Mouse (Mus musculus): ENCODE results near the gene Resp18.

Gene Resp18

DNA sequence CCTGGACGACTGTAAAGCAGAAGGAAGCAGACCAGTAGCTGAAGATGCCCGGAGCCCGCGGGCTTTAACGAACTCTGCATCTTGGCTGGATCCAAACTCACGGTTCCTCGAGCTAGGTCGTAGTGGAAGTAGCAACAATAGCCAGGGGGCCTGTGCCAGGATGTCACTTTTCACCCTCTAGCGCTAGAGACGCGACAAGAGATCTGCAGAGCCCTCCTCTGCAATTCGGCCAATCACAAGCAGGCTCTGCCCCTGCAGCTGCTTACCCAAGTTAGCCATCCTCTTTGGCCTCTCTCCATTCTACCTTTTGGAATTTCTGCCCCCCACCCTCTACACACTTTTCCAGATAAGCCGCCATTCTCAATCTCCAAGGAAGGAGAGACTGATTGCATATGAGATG is at the start of gene Resp18:
Resp18 (minus strand) TSS at position 188 of the 400 bp plus-strand sequence.
- DNase-seq = no peak

DNA sequence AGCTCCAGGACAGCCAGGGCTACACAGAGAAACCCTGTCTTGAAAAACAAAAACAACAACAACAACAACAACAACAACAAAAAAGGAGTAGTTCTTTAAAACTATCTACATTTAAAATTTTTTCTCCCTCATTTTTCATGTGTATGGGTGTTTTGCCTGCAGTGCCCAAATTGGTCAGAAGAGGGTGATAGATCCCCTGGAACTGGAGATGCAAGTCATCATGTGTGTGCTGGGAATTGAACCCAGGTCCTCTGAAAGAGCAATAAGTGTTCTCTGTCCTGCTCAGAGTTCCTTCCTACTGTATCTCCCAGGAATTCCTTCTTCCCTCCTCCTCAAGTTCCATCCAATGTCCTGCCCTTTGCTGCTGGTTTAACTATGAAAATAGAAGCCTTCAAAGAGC is 49.2 kb upstream of the Resp18 start:
- no peak for DNase-seq

DNA sequence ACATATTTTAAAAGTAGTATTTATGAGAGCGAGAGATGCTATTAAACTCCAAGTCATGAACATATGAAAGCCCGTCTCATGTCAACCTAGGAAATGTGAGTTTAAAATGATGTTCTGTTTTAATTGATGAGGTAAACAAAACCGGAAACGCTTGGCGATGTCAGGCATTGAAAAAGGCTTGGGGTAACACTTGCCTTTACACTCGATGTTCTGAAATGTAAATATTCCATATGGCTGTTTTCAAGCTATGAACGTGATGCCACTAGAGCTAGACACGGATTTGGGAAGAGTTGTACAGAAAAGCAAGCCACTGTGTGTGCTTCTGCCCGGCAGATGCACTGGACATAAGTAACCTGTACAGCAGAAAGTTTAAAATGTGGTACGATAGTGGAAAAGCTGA is 41.0 kb upstream of the Resp18 start:
- no peak for DNase-seq

DNA sequence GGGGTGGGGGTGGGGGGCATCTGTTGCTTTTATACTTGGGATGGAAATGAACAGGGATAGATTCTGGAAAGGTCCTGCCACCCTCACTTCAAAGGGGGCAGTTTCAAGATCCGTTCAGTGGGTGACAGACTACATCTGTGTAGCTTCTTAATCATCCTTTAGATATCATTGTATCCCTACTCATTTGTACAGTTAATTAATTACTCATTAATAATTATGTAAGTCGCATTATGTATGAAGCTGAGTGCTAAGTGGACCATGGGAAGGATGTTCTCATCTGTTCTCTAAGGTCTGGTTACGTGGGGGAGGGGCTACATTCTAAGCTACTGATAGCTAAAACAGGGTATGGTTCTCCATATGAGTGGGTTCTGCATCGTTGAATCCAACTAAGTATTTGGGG is 40.5 kb upstream of the Resp18 start:
- DNase-seq = no peak

DNA sequence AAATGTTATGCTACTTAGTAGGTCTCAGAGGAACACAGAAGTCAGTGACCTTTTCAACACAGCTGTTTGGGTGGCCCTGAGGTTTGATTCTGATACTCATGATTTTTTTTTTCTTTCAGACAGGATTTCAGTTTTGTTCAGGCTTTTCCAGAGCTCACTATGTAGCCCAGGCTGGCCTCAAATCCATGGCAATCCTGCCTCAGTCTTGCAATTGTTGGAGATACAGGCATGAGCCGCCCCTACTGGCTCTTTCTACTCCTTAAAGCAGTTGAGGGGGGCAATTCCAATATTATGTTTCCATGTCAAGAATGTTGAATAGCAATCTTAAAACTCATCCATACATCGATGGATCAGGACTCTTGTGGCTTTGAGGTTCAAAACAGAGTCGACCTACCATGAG is 40.1 kb upstream of the Resp18 start:
- DNase-seq = no peak

DNA sequence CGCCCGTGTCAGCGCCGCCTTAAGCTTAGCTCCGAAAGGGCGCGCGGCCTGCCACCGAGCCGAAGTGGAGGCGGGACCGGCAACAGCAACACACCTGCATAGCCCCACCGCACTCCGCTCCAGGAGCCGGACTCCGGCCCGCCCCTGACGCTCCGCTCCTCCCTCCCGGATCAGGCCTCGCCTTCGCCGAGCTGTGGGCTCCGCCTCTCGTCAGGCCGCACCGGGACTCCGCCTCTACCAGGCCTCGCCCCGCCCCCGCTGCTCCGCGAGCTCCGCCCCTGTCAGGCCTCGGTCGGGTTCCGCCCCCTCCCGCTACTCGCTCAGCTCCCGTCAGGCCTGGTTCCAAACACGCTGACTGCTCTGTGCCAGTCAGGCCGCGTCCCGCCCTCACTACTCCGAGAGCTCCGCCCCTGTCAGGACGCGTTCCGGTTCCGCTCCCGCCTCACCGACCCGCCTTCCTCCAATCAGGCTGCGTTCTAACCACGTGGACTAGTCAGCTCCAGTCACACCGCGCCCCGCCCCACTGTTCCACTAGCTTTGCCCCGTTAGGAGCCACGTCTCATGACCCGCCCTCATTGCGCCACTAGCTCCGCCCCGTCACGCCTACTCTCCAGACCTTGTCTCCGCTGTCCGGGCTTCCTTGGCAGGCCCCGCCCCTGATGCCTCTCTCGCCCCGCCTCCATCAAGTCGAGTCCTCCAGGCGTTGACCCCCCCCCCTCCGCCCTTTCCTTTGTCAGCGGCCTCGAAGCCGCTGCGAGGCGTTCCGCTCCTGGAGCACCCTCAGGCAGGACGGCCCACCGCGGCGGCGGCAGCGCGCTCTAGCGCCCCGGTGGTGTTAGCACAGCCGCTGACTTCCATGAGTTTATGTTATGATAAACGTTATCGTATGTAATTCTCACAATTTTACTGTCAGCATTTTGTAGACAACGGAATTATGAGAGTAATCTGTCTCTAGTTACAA is 39.3 kb upstream of the Resp18 start, which contains the start of gene Dnpep:
Dnpep (minus strand) TSS at position 750 of the 961 bp plus-strand sequence.
- peak; percentile 100 for DNase-seq

DNA sequence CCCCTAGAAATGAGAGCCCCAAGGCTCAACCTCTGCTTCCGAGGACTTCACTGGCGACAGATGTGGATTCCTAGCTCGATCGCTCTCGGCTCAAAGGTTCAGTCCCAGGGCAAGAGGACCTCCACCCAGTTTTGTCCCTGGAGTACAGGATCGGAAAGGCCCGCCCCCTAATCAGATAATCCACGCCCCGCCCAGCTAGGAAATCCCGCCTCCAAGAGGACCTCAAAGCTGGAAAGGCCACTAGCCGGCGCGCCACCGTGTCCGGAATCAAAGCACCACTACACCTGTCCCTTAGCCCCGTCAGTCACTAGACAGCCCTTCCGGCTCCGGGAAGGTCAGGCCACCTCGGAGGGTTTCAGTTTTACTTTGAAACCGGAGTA is 38.6 kb upstream of the Resp18 start:
- DNase-seq = peak; percentile 83

DNA sequence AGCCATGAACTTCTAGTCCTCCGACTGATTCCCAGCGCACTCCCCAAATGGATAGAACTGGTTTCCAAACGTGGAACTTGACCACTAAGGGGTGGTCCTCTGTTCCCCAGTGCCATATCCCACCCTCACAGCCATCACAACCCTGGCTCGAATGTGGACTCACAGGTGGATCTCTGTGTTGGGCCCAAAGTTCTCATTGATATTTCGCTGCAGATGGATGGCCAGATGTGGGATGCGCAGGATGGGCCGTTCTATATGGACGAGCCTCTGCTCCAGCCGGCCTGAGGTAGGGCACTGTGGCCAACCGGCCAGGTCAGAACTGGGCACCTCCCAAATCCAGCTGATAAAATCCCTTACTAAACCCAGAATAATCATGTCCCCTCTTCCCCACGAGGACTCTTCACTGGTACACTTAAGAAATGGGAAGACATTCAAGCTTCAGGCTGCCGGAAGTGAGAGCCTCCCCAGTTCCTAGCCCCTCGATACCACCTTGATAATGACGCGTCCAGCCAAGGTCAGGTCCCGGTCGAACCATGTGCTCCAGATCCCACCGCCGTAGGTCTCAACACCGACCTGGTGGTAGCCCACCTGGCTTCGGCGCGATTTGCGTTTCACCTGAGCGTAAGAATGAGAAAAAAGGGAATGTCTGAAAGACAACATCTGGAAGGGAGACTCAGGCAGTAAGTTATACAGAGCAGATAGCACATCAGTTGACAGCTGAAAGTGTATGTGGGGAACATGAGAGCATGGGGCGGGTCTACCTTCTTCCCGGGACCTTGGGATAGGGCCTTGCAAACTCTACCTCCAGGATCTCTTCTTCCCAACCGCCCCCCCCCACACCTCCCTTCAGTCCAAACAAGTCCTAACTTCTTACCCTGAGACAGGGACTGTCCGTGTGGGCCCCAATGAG is 37.5 kb upstream of the Resp18 start:
- DNase-seq = peak; percentile 33

DNA sequence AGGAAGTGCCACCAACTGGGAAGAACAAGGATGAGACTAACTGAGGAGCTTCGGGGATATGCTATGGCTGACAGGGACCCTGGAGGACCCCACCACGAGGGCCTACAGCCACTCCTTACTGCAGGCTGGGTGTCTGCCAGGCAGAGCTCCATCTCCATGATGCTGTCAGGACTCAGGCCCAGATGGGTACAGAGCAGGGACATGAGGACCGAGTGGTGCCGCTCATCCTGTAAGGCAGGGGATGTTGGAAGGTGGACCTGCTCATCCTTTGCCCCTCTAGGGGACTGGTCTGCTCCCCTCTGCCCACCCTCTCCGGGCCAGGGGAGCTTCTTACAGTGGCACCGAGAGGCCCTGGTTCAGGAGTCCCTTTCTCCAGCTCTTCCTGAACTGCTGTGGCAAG is 36.8 kb upstream of the Resp18 start:
- no peak for DNase-seq

DNA sequence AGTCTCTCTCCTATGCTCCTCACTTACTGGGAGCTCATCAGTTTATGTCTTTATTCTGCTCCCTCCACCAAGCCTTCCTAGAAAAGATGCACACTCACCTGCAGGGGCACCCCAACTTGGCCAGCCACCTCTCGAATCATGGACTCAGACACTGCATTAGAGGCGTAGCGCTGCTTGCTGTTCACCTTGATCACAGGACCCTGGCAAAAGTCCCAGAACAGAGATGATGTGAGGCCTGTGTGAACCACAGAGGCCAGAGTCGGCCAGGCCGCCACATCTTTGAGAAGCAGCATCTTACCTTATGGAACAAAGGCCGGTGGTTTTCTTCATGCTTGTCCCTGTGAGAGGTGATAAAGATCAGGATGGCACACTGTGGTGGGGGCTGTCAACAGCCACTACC is 33.5 kb upstream of the Resp18 start:
- no peak for DNase-seq

DNA sequence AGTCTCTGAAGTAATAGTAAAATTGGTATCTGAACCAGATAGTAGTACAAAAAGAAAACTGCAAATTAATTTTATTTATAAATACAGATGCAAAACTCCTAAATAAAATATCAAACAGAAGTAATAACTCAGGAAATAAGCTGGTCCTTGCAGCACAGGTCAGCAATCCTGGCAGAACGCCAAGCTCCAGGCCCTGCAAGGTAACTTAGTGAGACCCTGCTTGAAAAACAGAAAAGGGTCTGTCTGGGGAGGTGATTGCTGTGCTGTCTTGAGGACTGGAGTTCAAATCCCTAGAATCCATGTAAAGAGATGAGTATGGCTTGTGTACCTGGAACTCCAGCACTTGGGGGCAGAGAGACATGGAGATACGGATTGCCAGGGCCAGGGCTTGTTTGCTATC is 26.4 kb upstream of the Resp18 start:
- no peak for DNase-seq

DNA sequence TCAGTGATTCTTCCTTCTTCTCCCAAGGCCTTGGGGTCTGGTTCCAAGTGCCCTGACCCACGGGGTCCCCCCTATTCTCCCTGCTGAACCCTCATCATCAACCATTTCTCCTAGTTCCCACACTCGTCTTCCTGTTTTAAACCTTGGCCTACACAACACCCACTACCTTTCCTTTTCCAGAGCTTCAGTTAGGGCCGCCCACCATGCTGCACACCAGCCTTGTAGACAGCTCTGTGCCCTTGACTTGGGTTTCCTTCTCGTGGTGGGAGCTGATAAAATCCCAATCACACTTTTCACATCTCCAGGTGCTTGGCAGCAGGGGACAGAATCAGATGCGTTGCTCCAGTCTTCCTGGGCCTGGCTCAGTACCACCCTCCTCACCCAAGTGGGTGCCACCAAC is 16.1 kb upstream of the Resp18 start:
- no peak for DNase-seq

DNA sequence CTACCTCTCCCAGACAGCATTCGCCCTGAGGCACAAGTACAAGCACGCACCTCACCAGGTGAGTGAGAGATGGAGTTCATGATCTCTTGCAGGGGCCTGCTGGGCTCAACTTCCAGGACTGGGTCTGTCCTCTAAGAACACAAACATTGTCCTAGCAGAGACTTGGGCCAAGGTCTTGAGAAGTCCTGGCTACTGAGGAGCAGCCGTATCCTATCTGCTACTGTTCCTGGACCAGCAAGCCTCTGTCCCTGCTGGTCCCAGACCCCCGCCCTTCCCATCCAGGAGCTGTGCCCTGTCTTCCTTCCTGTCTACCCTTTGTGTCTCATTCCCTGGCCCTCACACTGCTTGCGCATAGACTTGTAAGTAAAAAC is 15.1 kb upstream of the Resp18 start:
- DNase-seq = no peak

DNA sequence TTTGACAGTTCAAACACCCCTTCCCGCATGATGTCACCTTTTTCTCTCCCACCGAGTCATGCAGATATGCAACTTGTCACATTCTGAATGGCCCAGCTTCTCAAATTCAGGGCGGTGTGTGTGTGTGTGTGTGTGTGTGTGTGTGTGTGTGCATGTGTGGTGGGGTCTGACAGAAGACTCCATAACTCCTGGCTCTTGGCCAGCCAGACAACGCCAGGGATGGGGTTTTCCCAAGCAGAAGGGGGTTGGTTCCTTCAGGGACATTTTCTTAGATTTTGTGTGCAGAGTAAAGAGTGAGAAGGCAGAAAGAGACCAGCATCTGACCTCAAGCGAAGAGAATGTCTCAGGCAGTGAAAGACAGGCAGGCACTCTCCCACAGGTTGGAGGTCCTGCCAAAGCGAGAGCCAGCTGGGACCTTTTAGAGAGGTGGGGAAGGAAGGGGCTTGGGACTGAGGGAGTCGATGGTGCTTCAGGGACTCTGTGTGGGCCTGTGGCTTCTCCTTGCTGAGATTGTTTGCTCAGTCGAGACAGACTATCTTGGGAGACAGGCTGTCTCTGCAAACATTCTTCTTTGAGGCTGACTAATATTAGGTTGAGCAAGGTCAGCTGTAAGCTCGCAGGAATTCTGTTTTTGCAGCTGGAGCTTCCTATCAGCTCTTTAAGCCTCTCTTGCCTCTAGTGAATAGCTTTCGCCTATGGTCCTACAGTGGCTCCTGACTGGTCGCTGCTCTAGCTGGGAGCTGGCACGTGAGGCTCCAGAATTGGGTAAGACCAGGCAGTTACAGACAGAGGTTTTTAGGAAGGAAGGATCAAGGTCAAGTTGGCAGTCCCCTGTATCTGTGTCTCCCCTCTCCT is 14.5 kb upstream of the Resp18 start:
- no peak for DNase-seq

DNA sequence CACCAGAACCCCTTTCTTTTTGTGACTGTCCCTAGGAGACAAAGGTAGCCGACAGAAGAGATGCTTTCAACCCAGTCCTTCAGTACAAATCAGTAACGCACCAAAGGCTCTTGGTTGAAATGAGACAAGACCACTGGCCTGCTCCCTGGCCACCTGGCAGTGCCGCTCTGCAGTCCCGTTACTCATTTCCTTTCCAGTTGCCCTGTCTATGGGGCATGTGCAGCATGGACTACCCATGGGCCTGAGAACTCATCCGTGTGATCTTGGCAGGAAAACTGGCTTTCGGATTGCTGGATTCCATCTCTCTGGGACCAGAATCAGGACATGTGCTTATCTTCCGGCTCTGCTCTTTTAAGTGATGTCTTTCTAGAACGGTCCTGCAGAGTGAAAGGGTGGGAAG is 13.1 kb upstream of the Resp18 start:
- DNase-seq = no peak

DNA sequence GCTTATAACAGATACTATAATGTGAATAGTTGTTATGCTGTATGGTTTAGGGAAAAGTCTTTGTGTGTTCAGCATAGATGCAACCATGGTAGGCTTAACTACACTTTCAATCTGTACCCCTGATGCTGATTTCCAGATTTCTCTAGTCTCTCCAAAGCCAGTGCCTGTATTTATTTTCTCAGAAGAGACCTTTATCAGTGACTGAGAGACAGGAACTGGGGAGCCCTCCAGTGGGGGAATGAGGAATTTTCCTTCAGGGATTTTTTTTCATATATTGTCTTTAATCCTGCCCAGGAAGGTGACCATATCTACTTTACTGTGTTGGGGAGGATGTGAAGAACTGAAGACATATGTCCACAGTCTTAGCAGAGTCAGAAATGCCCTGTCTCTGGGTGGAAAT is 12.4 kb upstream of the Resp18 start:
- peak; percentile 25 for DNase-seq

DNA sequence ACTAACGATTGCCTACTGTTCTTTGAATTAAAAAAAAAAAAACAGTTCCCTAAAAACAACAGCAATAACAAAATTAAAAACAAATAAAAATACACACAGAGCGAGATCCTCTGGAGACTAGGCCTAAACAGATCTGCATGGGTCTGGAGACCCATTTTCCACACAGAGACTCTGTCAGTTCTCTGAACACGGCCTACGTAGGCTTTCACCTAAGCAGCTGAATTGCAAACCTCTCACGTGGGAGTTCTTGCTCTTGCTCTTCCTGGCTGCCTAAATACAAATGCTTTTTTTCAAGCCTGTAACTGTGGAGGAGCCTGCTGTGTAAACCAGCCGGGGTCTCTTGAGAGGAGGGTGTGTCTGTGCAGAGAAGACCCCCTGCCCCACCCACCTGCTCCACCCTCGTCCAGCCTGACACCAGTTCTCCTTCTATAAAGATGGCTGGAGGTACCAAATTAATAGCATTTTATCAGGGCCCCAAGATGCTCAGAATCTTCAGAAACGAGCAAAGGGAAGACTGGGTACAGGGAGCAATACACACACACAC is 11.7 kb upstream of the Resp18 start:
- no peak for DNase-seq

DNA sequence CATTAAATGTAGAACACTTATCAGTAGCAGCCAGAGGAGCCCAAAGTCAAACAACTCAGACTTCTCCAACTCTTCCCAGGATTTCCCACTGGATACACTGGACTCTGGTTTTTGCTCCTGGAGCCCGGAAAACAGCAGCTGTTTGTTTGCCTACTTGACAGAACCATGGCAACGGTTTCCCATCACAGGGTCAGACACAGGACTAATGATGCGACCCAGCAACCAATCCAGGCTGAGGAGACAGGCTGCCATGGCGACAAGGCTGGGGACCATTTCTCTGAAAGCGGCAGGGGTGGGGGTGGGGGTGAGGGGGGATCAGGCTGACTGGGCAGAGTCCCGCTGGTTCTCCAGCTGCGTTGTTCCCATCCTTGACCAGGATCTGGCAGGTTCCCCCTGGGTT is 11.2 kb upstream of the Resp18 start:
- no peak for DNase-seq

DNA sequence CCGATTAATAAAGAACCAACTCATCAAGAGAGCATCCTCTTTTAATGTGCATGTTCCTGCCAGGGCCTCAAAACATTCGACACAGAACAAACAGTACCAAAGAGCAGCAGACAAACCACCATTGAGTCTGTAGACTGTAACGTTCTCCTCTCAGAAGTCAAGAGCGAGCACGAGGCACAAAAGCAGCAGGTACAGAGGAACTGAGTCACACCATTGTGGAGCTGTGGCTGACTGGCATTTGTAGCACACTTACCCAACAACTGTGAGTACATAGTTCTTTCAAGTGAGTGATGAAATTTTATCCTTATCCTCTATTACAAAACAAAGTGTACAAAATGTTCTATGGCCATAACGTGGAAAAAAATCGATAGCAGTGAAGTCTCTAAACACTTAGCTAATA is 6.7 kb upstream of the Resp18 start:
- DNase-seq = no peak

DNA sequence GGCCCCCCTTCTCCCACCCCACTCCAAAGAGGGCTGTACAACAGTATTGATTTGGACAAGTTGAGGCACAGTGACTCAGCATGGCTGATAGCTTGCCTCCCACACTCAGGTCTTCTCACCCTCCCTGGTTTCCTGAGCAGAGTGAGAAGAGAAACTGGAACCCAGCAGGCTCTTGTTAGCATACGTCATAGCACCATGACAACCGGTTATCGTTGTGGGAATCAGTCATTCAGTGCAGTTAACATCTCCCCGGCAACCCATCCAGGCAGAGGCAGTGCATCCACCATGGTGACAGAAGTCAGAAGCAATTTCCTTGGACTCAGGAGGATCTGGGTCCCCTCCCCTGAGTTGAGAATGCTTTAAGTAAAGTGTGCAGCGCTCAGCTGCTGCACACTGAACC is 4.8 kb upstream of the Resp18 start:
- DNase-seq = no peak

DNA sequence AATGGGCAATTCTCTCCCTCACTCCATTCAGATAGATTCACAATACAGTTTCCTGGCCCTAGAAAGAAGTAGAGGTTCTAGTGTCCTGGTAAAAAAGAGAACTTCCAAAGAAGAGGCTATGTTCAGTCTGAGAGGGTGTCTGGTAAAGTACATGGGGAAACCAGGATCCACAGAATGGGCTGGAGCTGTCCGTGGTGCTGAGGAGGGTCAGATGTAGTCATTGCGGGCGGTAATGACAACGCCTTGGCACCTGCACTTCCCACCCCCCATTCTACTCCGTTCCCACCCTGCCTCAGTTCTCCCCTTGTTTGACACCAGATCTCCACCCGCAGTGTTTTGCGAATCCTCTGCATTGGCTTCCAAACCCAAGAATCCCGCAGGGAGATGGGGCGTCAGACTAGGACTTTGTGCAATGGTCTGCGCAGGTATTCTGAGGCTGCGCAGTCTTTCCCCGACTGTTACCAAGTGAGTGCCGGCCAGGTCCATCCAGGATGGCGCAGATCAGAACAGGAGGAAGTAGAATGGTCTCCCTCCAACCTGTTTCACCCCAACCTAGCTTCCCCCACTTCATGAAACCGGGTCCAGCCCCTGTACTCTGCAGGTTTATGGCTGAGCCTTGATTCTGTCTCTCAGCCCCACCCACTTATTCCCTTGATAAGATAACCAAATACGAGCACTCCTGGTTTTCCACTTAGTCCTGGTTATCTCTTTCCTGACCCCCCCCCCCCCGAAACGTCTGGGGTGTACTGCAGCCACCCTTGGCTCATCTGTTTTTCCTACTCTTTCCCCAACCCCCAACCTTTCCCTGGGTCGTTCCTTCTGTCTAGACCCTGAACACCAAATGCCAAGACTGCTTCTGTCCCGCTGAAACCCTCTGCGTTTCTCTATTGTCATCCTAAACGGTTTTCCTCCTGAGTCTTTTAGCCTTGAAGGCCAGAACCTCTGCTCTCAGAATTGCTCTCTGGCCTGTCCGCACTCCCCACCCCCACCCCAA is 723 bp downstream of the Resp18 start:
- DNase-seq = peak; percentile 78
